Mouse (Mus musculus) c-Kit-positive CD71-negative TER-119-negative erythroid progenitor cells, embryonic 14.5 days (primary cell): ENCODE measurements around the gene Ccdc92.

Experiments used
- DNase-seq: peaks from one replicate; pipeline ENCODE4 v3.0.0-alpha.2; 2013; ENCODE audit warnings: low read depth

Ccdc92 gene

GRCm38 (mm10) chr5:124862013-124862866, at the start of gene Ccdc92, which contains the start of gene Zfp664:
Gene Ccdc92, minus strand, starts transcription at chr5:124862424.
Gene Zfp664, plus strand, starts transcription at chr5:124862691.
- peak; percentile 91 for DNase-seq

GRCm38 (mm10) chr5:124908860-124909259, 46.6 kb upstream of the Ccdc92 start:
- DNase-seq, result peak; percentile 28

- DNase-seq, result no peak
These were observed 44.7 kb upstream of the Ccdc92 start for GRCm38 (mm10) chr5:124906890-124907289.

- DNase-seq, result no peak
These were observed 41.6 kb upstream of the Ccdc92 start for GRCm38 (mm10) chr5:124903852-124904251.

GRCm38 (mm10) chr5:124902195-124902594, 40.0 kb upstream of the Ccdc92 start:
- DNase-seq, result no peak

GRCm38 (mm10) chr5:124901675-124902074, 39.5 kb upstream of the Ccdc92 start:
- no peak for DNase-seq

GRCm38 (mm10) chr5:124900738-124901490, 38.7 kb upstream of the Ccdc92 start:
- DNase-seq, result no peak

- peak; percentile 79 for DNase-seq
These were observed 37.9 kb upstream of the Ccdc92 start for GRCm38 (mm10) chr5:124899945-124900631.

- DNase-seq, result no peak
These were observed 33.9 kb upstream of the Ccdc92 start for GRCm38 (mm10) chr5:124896135-124896534.

GRCm38 (mm10) chr5:124891921-124892370, 29.7 kb upstream of the Ccdc92 start:
- DNase-seq, result no peak

- no peak for DNase-seq
These were observed 26.4 kb upstream of the Ccdc92 start for GRCm38 (mm10) chr5:124888661-124889060.

- DNase-seq, result no peak
These were observed 21.7 kb upstream of the Ccdc92 start for GRCm38 (mm10) chr5:124883877-124884276.

- no peak for DNase-seq
These were observed 17.6 kb upstream of the Ccdc92 start for GRCm38 (mm10) chr5:124879801-124880200.

- DNase-seq, result no peak
These were observed 17.0 kb upstream of the Ccdc92 start for GRCm38 (mm10) chr5:124879251-124879650.

- no peak for DNase-seq
These were observed 11.8 kb upstream of the Ccdc92 start for GRCm38 (mm10) chr5:124873890-124874601.

- no peak for DNase-seq
These were observed 10.9 kb upstream of the Ccdc92 start for GRCm38 (mm10) chr5:124873096-124873495.

- DNase-seq, result no peak
These were observed 9.8 kb upstream of the Ccdc92 start for GRCm38 (mm10) chr5:124872033-124872432.

- peak; percentile 39 for DNase-seq
These were observed 6.8 kb upstream of the Ccdc92 start for GRCm38 (mm10) chr5:124868981-124869380.

GRCm38 (mm10) chr5:124862871-124863741, 882 bp upstream of the Ccdc92 start:
- no peak for DNase-seq

- DNase-seq, result no peak
These were observed 761 bp downstream of the Ccdc92 start for GRCm38 (mm10) chr5:124861463-124861862.

GRCm38 (mm10) chr5:124860013-124860412, 2.2 kb downstream of the Ccdc92 start:
- peak; percentile 26 for DNase-seq
